In genomic region chr16:45798591-45798990, GRCm38 (mm10) we compare ENCODE assay signal across 18 mouse cellular contexts. TPM values are rescaled to one million over a fixed set of nuclear protein-coding genes. Genes with fewer than 3 reads are reported as not detected.
DNase-seq lines count a peak whose midpoint lies in the region; ATAC-seq and TF ChIP-seq lines count a peak whose summit lies in the region.
"Had no signal": no experiment of that assay in that cellular context is flagged by ENCODE, and none has a peak within 500 bp of the region (broad histone marks: within the 10 kb centered on the region; RNA-seq: fewer than 3 reads in every experiment).

No protein-coding gene starts in this region.

- H3K27ac ChIP-seq in kidney, postnatal 0 days = no peak overlapping the region
- 0 out of 2 replicates have a peak overlapping the region, but pooled peaks have one; percentile 30 for H3K27ac ChIP-seq in testis, adult 2 months (ENCODE audit: control insufficient read depth, insufficient read depth, low read depth, low read length)
- H3K27ac ChIP-seq: heart, adult 2 months; heart, embryonic 15.5 days; neural tube, embryonic 13.5 days had no signal

- H3K9ac ChIP-seq in kidney, postnatal 0 days (ENCODE audit: low read depth, low read length) = no peak overlapping the region
- H3K9ac ChIP-seq: heart, embryonic 15.5 days; limb, embryonic 15.5 days; neural tube, embryonic 13.5 days had no signal

- TF ChIP-seq CTCF in kidney, postnatal 0 days (IDR thresholded peaks at IDR 0.05; ENCODE audit: low read depth) = no peak
- no peak for TF ChIP-seq CTCF in testis, adult 2 months (IDR thresholded peaks at IDR 0.05; ENCODE audit: control insufficient read depth, insufficient read depth, insufficient replicate concordance, low read depth, low read length)

- TF ChIP-seq POLR2A in testis, adult 2 months (IDR thresholded peaks at IDR 0.05; ENCODE audit: control insufficient read depth, low read depth, low read length) = no peak

- no peaks in the 10 kb centered on the region for H3K27me3 ChIP-seq in kidney, postnatal 0 days (ENCODE audit: insufficient read depth, low read length)
- H3K27me3 ChIP-seq in testis, adult 2 months (ENCODE audit: control insufficient read depth, insufficient read depth, low read length) = no peaks in the 10 kb centered on the region
- H3K27me3 ChIP-seq: heart, embryonic 15.5 days; limb, embryonic 15.5 days; neural tube, embryonic 13.5 days had no signal

- DNase-seq in kidney, postnatal 0 days (ENCODE audit: low spot score) = peak; percentile 44
- no peak for DNase-seq in kidney, adult 8-10 months
- DNase-seq in testis, postnatal 14 days (ENCODE audit: low spot score) = no peak
- DNase-seq in fibroblast of lung, adult 2 months (ENCODE audit: low read depth) = peak; percentile 96
- DNase-seq in adrenal gland, postnatal 10 days = no peak
- DNase-seq in layer of hippocampus, postnatal 36 days = no peak
- DNase-seq: cerebellum, adult 11-12 months; cerebellum, postnatal 25 days; gastrocnemius, postnatal 10 days; heart, adult 2 months; kidney, postnatal 36 days; right cerebral cortex, postnatal 14 days; thymus, postnatal 4 days had no signal

- ATAC-seq in kidney, postnatal 0 days (replicated peaks; ENCODE audit: low FRiP score, low read depth) = no peak

- peaks cover 34% of the 10 kb centered on the region for H3K36me3 ChIP-seq in kidney, postnatal 0 days (ENCODE audit: insufficient read depth, low read length)
- H3K36me3 ChIP-seq in testis, adult 2 months (ENCODE audit: control insufficient read depth, insufficient read depth, low read length) = no peaks in the 10 kb centered on the region

- H3K4me2 ChIP-seq in kidney, postnatal 0 days (ENCODE audit: low read length) = no peak overlapping the region
- H3K4me2 ChIP-seq: heart, embryonic 15.5 days; limb, embryonic 15.5 days; midbrain, embryonic 11.5 days; neural tube, embryonic 13.5 days had no signal

- H3K4me3 ChIP-seq in kidney, postnatal 0 days (replicated peaks; ENCODE audit: low read depth, low read length) = no peak overlapping the region
- no peak overlapping the region for H3K4me3 ChIP-seq in testis, adult 2 months (ENCODE audit: control insufficient read depth, low read depth, low read length)
- H3K4me3 ChIP-seq: heart, adult 2 months; heart, embryonic 15.5 days; limb, embryonic 15.5 days; neural tube, embryonic 13.5 days had no signal

- H3K9me3 ChIP-seq in kidney, postnatal 0 days (replicated peaks; ENCODE audit: low read length) = no peaks in the 10 kb centered on the region
- H3K9me3 ChIP-seq: heart, embryonic 15.5 days; limb, embryonic 15.5 days; neural tube, embryonic 13.5 days had no signal

- WGBS in kidney, postnatal 0 days = 85% methylated on average over 2 of the region's 2 CpGs

- no peaks in the 10 kb centered on the region; the same call in 1 of the 2 replicates for H3K4me1 ChIP-seq in kidney, postnatal 0 days (replicated peaks; ENCODE audit: insufficient read depth, low read length)
- H3K4me1 ChIP-seq in testis, adult 2 months (ENCODE audit: control insufficient read depth, insufficient read depth, low read length) = no peaks in the 10 kb centered on the region
- H3K4me1 ChIP-seq: neural tube, embryonic 13.5 days had no signal

RNA-seq across cellular contexts. Expression of gene Abhd10, which starts 55.8 kb away (rescaled TPM):
- polyA plus RNA-seq in kidney, postnatal 0 days (2015; fragmentation: Nextera tagmentation; extraction: Ambion mirVana) = 35.5 and 38.0 TPM in 2 replicates
- 9.3 and 10.3 TPM in 2 replicates for polyA plus RNA-seq in testis, adult 2 months (2012; rRNA removed)
- 10 to 100 TPM; 23.0 to 26.4 TPM for total RNA-seq in adrenal gland, postnatal 10 days (2021)
- total RNA-seq in layer of hippocampus, postnatal 36 days (2021) = 10 to 100 TPM; 19.1 to 21.6 TPM

Comparison
In these comparisons a context has a peak if more than half of its experiments do, and no peak if none do; other contexts are left out.
1. DNase-seq: peak in kidney, postnatal 0 days (single experiment) and fibroblast of lung, adult 2 months (single experiment); none in kidney, adult 8-10 months (0 of 2), testis, postnatal 14 days (single experiment), adrenal gland, postnatal 10 days (single experiment) and layer of hippocampus, postnatal 36 days (0 of 2).